Mouse (Mus musculus) T-cell, adult 2 months (primary cell): ENCODE measurements around the gene Cxcl14.

Experiments
- DNase-seq: peaks from one replicate; pipeline ENCODE4 v3.0.0; 2022; ENCODE audit warnings: low spot score

Gene Cxcl14

GRCm38 (mm10) chr13:56295943-56296658 lies at the start of gene Cxcl14:
Gene Cxcl14, minus strand, starts transcription at chr13:56296551.
- no peak for DNase-seq

- DNase-seq, result no peak
Observed at GRCm38 (mm10) chr13:56344355-56344754, 48.0 kb upstream of the Cxcl14 start.

- no peak for DNase-seq
Observed at GRCm38 (mm10) chr13:56342491-56342890, 46.1 kb upstream of the Cxcl14 start.

- DNase-seq, result no peak
Observed at GRCm38 (mm10) chr13:56340513-56340912, 44.2 kb upstream of the Cxcl14 start.

GRCm38 (mm10) chr13:56339816-56340215 lies 43.5 kb upstream of the Cxcl14 start:
- DNase-seq, result no peak

GRCm38 (mm10) chr13:56336982-56337381 lies 40.6 kb upstream of the Cxcl14 start:
- no peak for DNase-seq

- DNase-seq, result no peak
Observed at GRCm38 (mm10) chr13:56334802-56335690, 38.7 kb upstream of the Cxcl14 start.

- DNase-seq, result no peak
Observed at GRCm38 (mm10) chr13:56334236-56334635, 37.9 kb upstream of the Cxcl14 start.

GRCm38 (mm10) chr13:56332356-56332755 lies 36.0 kb upstream of the Cxcl14 start:
- no peak for DNase-seq

- DNase-seq, result no peak
Observed at GRCm38 (mm10) chr13:56330603-56331455, 34.5 kb upstream of the Cxcl14 start.

- DNase-seq, result no peak
Observed at GRCm38 (mm10) chr13:56329769-56330168, 33.4 kb upstream of the Cxcl14 start.

- DNase-seq, result no peak
Observed at GRCm38 (mm10) chr13:56329165-56329564, 32.8 kb upstream of the Cxcl14 start.

- no peak for DNase-seq
Observed at GRCm38 (mm10) chr13:56327779-56328178, 31.4 kb upstream of the Cxcl14 start.

- no peak for DNase-seq
Observed at GRCm38 (mm10) chr13:56321635-56322034, 25.3 kb upstream of the Cxcl14 start.

- no peak for DNase-seq
Observed at GRCm38 (mm10) chr13:56316930-56317329, 20.6 kb upstream of the Cxcl14 start.

- no peak for DNase-seq
Observed at GRCm38 (mm10) chr13:56315201-56315600, 18.9 kb upstream of the Cxcl14 start.

- no peak for DNase-seq
Observed at GRCm38 (mm10) chr13:56305058-56305457, 8.7 kb upstream of the Cxcl14 start.

GRCm38 (mm10) chr13:56304453-56304852 lies 8.1 kb upstream of the Cxcl14 start:
- DNase-seq, result no peak

- DNase-seq, result no peak
Observed at GRCm38 (mm10) chr13:56299336-56299735, 3.0 kb upstream of the Cxcl14 start.

GRCm38 (mm10) chr13:56296659-56297020 lies 289 bp upstream of the Cxcl14 start:
- DNase-seq, result no peak

- DNase-seq, result no peak
Observed at GRCm38 (mm10) chr13:56295586-56295942, 787 bp downstream of the Cxcl14 start.

GRCm38 (mm10) chr13:56294908-56295307 lies 1.4 kb downstream of the Cxcl14 start:
- DNase-seq, result no peak
